Mouse (Mus musculus) mature B cell (primary cell): ENCODE measurements around the gene Gm45234.

Experiments
- in situ Hi-C: fragments of 300-500 bp; cut with MboI; formaldehyde crosslinking; loops from 2 replicates; pipeline ENCODE4 v1.14.3; 2019

Gm45234 gene

GRCm38 (mm10) chr6:124767536-124767919 lies 11.7 kb upstream of the Gm45234 start:
- in situ Hi-C loops = no loop called here

GRCm38 (mm10) chr6:124765951-124766350 lies 10.1 kb upstream of the Gm45234 start:
- in situ Hi-C loops = no loop called here

GRCm38 (mm10) chr6:124759259-124759658 lies 3.4 kb upstream of the Gm45234 start:
- in situ Hi-C loops = no loop called here

- in situ Hi-C loops = no loop called here
Observed at GRCm38 (mm10) chr6:124758849-124759232, 3.0 kb upstream of the Gm45234 start.

- in situ Hi-C loops = no loop called here
Observed at GRCm38 (mm10) chr6:124757909-124758848, 2.4 kb upstream of the Gm45234 start.

- in situ Hi-C loops = no loop called here
Observed at GRCm38 (mm10) chr6:124757351-124757880, 1.6 kb upstream of the Gm45234 start.

GRCm38 (mm10) chr6:124756652-124757350 lies 980 bp upstream of the Gm45234 start:
- in situ Hi-C loops = no loop called here

GRCm38 (mm10) chr6:124755306-124755705 lies 515 bp downstream of the Gm45234 start:
- in situ Hi-C loops = no loop called here

- in situ Hi-C loops = no loop called here
Observed at GRCm38 (mm10) chr6:124753861-124754260, 2.0 kb downstream of the Gm45234 start.

- in situ Hi-C loops = no loop called here
Observed at GRCm38 (mm10) chr6:124750405-124750804, 5.4 kb downstream of the Gm45234 start.

GRCm38 (mm10) chr6:124746654-124747632 lies 8.9 kb downstream of the Gm45234 start:
- in situ Hi-C loops = no loop called here

- in situ Hi-C loops = no loop called here
Observed at GRCm38 (mm10) chr6:124746296-124746605, 9.6 kb downstream of the Gm45234 start.

GRCm38 (mm10) chr6:124745490-124746295 lies 10.1 kb downstream of the Gm45234 start:
- in situ Hi-C loops = no loop called here

GRCm38 (mm10) chr6:124744755-124745321 lies 11.0 kb downstream of the Gm45234 start:
- in situ Hi-C loops = no loop called here

GRCm38 (mm10) chr6:124743647-124744046 lies 12.2 kb downstream of the Gm45234 start:
- in situ Hi-C loops = no loop called here

GRCm38 (mm10) chr6:124742839-124743514 lies 12.8 kb downstream of the Gm45234 start:
- in situ Hi-C loops = no loop called here

- in situ Hi-C loops = no loop called here
Observed at GRCm38 (mm10) chr6:124741842-124742241, 14.0 kb downstream of the Gm45234 start.

GRCm38 (mm10) chr6:124740888-124741761 lies 14.7 kb downstream of the Gm45234 start, which contains the start of gene Grcc10:
TSS of gene Grcc10 (minus strand) at chr6:124741374.
- in situ Hi-C loops = no loop called here
